Mouse (Mus musculus) small intestine, adult 2 months (tissue): Measurements from ENCODE around the gene Psmb4. TPM values are rescaled to one million over a fixed set of nuclear protein-coding genes. Genes with fewer than 3 reads are reported as not detected.
"Not testable (repeated sequence)": the region's sequence is repeated elsewhere in the genome, so short reads cannot be mapped to it uniquely, and the experiment has no call there.

Source experiments
- H3K27ac ChIP-seq: fragments of 200-500 bp; 2 replicates; pipeline ENCODE4 v1.5.1; 2012; ENCODE audit warnings: low read depth, low read length, control low read depth, inconsistent platforms; ENCODE audit not compliant: insufficient read depth
- H3K27me3 ChIP-seq: fragments of 200-500 bp; 2 replicates; pipeline ENCODE4 v1.6.1; 2012; ENCODE audit warnings: mild to moderate bottlenecking, moderate library complexity, low read length, inconsistent platforms; ENCODE audit not compliant: control insufficient read depth, insufficient read depth
- H3K36me3 ChIP-seq: fragments of 200-500 bp; 2 replicates; pipeline ENCODE4 v1.6.1; 2012; ENCODE audit warnings: mild to moderate bottlenecking, low read length, control low read depth, inconsistent platforms; ENCODE audit not compliant: control insufficient read depth, insufficient read depth
- H3K4me1 ChIP-seq: fragments of 200-500 bp; 2 replicates; pipeline ENCODE4 v1.6.1; 2012; ENCODE audit warnings: low read length, inconsistent platforms, mixed read lengths; ENCODE audit not compliant: control insufficient read depth, insufficient read depth, insufficient read length
- H3K4me3 ChIP-seq: fragments of 200-500 bp; 2 replicates; pipeline ENCODE4 v1.5.1; 2012; ENCODE audit warnings: low read depth, mild to moderate bottlenecking, control low read depth, inconsistent platforms, low read length, moderate library complexity
- CTCF ChIP-seq: fragments of 200-500 bp; IDR thresholded peaks from 2 replicates; pipeline ENCODE4 v1.5.1; 2012; ENCODE audit warnings: low read depth, mild to moderate bottlenecking, control low read depth, inconsistent platforms, low read length, moderate library complexity, mixed read lengths; ENCODE audit not compliant: insufficient replicate concordance, insufficient read length; ENCODE audit errors: extremely low read depth
- POLR2A ChIP-seq: fragments of 200-500 bp; IDR thresholded peaks from 2 replicates; pipeline ENCODE4 v1.6.1; 2012; ENCODE audit warnings: low read depth, mild to moderate bottlenecking, control low read depth, inconsistent platforms, low read length, moderate library complexity
- WGBS: fragments of 180-500 bp; shearing (Covaris S2); methylation state at CpG from one replicate; pipeline ENCODE4 v1.1.7; 2018; 5-methylcytosine and 5-hydroxymethylcytosine counted together
- polyA plus RNA-seq: library from polyadenylated mRNA; depleted of rRNA; stranded (reverse); fragments of >200 nt; gene quantifications from 2 replicates; pipeline ENCODE4 v1.2.3, GENCODE M21; 2012

Gene Psmb4
- polyA plus RNA-seq, 1 experiment = 173 TPM

GRCm38 (mm10) chr3:94926301-94926736 is 39.6 kb upstream of the Psmb4 start:
- not testable (repeated sequence) for H3K36me3 ChIP-seq, H3K27me3 ChIP-seq, H3K4me1 ChIP-seq, H3K27ac ChIP-seq, H3K4me3 ChIP-seq
- WGBS = 75% methylated on average over 4 of the region's 4 CpGs

GRCm38 (mm10) chr3:94924688-94925087 is 37.9 kb upstream of the Psmb4 start:
- Histone ChIP-seq H3K4me3 (no peak overlapping the region), H3K27me3 (no peaks in the 10 kb centered on the region), H3K4me1 (0 out of 2 replicates have a peak, but pooled peaks cover 3% of the 10 kb centered on the region), H3K27ac (no peak overlapping the region), H3K36me3 (no peaks in the 10 kb centered on the region)
- TF ChIP-seq POLR2A (no peak), CTCF (no peak)
- WGBS = 21% methylated on average over 8 of the region's 8 CpGs

GRCm38 (mm10) chr3:94922333-94922732 is 35.6 kb upstream of the Psmb4 start:
- WGBS = 35% methylated on average over 3 of the region's 3 CpGs
- Histone ChIP-seq H3K27me3 (no peaks in the 10 kb centered on the region), H3K4me3 (no peak overlapping the region), H3K4me1 (peaks cover 6% of the 10 kb centered on the region; the same call in 1 of the 2 replicates), H3K36me3 (no peaks in the 10 kb centered on the region), H3K27ac (no peak overlapping the region)
- TF ChIP-seq CTCF (no peak), POLR2A (no peak)

- Histone ChIP-seq H3K36me3 (no peaks in the 10 kb centered on the region), H3K27ac (no peak overlapping the region), H3K4me1 (peaks cover 6% of the 10 kb centered on the region; the same call in 1 of the 2 replicates), H3K4me3 (no peak overlapping the region), H3K27me3 (no peaks in the 10 kb centered on the region)
- 66% methylated on average over 3 of the region's 3 CpGs for WGBS
- TF ChIP-seq POLR2A (no peak), CTCF (no peak)
Observed at GRCm38 (mm10) chr3:94921104-94921503, 34.3 kb upstream of the Psmb4 start.

GRCm38 (mm10) chr3:94918845-94919244 is 32.1 kb upstream of the Psmb4 start:
- Histone ChIP-seq H3K36me3 (no peaks in the 10 kb centered on the region), H3K27ac (no peak overlapping the region), H3K27me3 (no peaks in the 10 kb centered on the region), H3K4me3 (no peak overlapping the region), H3K4me1 (peaks cover 9% of the 10 kb centered on the region; the same call in 1 of the 2 replicates)
- no peak for TF ChIP-seq CTCF
- no peak for TF ChIP-seq POLR2A
- 49% methylated on average over 4 of the region's 4 CpGs for WGBS

GRCm38 (mm10) chr3:94917816-94918361 is 31.1 kb upstream of the Psmb4 start:
- 76% methylated on average over 14 of the region's 14 CpGs for WGBS
- H3K4me3 ChIP-seq = no peak overlapping the region
- no peak for TF ChIP-seq POLR2A
- TF ChIP-seq CTCF = no peak
- H3K36me3 ChIP-seq = no peaks in the 10 kb centered on the region
- peaks cover 9% of the 10 kb centered on the region; the same call in 1 of the 2 replicates for H3K4me1 ChIP-seq
- no peak overlapping the region for H3K27ac ChIP-seq
- H3K27me3 ChIP-seq = no peaks in the 10 kb centered on the region

GRCm38 (mm10) chr3:94915903-94916741 is 29.4 kb upstream of the Psmb4 start:
- Histone ChIP-seq H3K4me3 (no peak overlapping the region), H3K4me1 (peaks cover 9% of the 10 kb centered on the region; the same call in 1 of the 2 replicates), H3K36me3 (no peaks in the 10 kb centered on the region), H3K27me3 (no peaks in the 10 kb centered on the region), H3K27ac (no peak overlapping the region)
- no peak for TF ChIP-seq CTCF
- no peak for TF ChIP-seq POLR2A
- WGBS = 57% methylated on average over 7 of the region's 7 CpGs
